Mouse (Mus musculus): ENCODE data around the gene Rnf130. TPM values are rescaled to one million over a fixed set of nuclear protein-coding genes. Genes with fewer than 3 reads are reported as not detected.

The Rnf130 gene
- polyA plus RNA-seq, 1 experiment from 2014 or later = 14.7 TPM

DNA sequence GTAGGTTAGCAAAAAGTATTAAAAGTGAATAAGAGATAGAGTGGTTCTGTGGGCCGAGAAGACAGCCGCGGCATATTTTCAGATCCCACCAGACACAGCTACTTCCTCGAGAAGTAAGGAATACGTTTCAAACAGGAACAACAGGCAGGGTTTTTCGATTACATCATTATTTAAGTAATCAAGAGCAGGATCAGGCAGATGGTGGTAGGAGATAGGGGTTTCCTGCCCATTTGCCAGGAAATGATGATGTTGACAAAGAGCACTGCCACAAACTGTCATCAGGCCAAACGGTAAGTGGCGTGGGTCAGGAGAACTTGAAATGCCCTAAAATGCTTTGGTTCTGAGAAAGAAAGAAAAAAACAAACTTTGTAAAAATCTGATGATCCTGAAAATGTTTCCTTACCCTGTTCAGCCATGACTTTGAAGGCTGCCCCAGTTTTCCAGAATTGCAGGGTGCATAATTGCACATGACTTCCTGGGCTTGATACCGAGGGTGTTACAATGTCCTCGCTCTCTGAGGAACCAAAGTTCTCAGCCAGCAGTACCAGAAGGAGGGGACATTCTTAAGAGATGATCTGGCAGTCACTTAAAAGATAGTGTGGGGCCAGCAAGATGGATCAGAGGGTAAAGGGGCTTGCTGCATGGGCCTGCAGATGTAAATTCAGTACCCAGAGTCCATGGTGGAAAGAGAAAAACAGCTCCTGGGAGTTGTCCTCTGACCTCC, 109.2 kb downstream of the Rnf130 start:
- no peak overlapping the region for H3K4me2 ChIP-seq (ENCODE audit: low read depth, low read length)
- no peaks in the 10 kb centered on the region for H3K27me3 ChIP-seq (replicated peaks; ENCODE audit: control insufficient read depth, insufficient read depth, low read length)
- peaks cover 2% of the 10 kb centered on the region; the same call in 1 of the 2 replicates for H3K36me3 ChIP-seq (ENCODE audit: control insufficient read depth, insufficient read depth, low read length)
- no peak overlapping the region; the same call in 1 of the 2 replicates for H3K27ac ChIP-seq (ENCODE audit: low read length)
- H3K9ac ChIP-seq (ENCODE audit: low read depth, low read length) = 0 out of 2 replicates have a peak overlapping the region, but pooled peaks have one; percentile 30
- WGBS = 59% methylated on average over 10 of the region's 10 CpGs
- no peak overlapping the region for H3K4me3 ChIP-seq (ENCODE audit: low read length)
- no peak for ATAC-seq
- no peaks in the 10 kb centered on the region for H3K9me3 ChIP-seq (ENCODE audit: control insufficient read depth, low read length)
- H3K4me1 ChIP-seq (ENCODE audit: control insufficient read depth, insufficient read depth, low read length) = peaks cover 16% of the 10 kb centered on the region

DNA sequence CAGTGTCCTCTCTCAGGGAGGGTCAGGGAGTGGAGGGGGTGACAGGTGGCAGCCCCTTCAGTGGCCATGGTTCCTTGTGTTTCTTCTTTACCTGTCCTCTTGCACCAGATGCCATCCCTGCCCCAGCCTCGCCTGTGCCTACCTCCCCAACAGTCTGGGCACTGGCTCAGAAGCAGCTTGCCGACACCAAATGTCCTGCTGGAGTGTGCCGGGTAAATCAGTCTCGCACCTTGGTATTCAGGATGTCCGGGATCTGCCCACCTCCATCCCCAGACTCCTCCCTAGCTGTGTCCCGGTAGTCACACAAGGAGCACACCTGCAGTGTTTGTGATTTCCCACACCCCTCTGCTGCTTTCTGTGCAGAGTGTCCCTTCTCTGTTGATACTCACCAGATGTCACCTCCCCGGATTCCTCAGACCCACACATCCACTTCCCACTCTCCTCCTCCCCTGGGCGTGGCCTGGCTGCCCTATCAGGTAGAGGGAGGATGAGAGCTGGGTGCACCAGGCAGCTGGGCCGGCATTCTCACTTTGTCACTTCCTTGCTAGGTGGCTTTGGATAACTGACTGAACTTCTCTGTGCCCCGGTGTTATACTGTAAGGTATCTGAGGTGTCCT, 113.2 kb downstream of the Rnf130 start:
- Histone ChIP-seq H3K36me3 (ENCODE audit: control insufficient read depth, insufficient read depth, low read length) (peaks cover 13% of the 10 kb centered on the region), H3K27me3 (replicated peaks; ENCODE audit: control insufficient read depth, insufficient read depth, low read length) (no peaks in the 10 kb centered on the region), H3K9ac (ENCODE audit: low read depth, low read length) (no peak overlapping the region), H3K4me1 (ENCODE audit: control insufficient read depth, insufficient read depth, low read length) (peaks cover 7% of the 10 kb centered on the region), H3K4me2 (ENCODE audit: low read depth, low read length) (no peak overlapping the region), H3K4me3 (ENCODE audit: low read length) (no peak overlapping the region), H3K27ac (ENCODE audit: low read length) (no peak overlapping the region), H3K9me3 (ENCODE audit: control insufficient read depth, low read length) (no peaks in the 10 kb centered on the region)
- peak; percentile 43; the same call in 1 of the 2 replicates for ATAC-seq
- 48% methylated on average over 10 of the region's 10 CpGs for WGBS

DNA sequence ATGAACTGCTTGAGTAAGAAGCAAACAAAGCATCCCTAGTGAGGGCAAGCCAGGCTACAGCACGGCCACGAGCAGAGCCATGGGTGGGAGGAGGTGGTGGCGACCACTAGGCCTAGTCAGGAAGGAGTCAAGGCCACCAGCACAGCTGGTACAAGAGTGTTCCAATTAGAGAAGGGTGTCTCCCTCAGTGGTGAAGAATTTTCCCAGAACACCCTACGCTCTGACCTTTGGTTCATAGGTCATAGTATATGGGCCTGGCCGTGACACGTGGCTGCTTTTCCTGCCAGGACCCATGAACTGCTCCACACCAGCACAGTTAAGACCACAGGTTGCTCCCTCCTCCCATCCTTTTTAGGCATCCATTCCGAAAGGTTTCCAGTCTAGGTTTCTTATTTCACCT, 114.4 kb downstream of the Rnf130 start:
- Histone ChIP-seq H3K27me3 (replicated peaks; ENCODE audit: control insufficient read depth, insufficient read depth, low read length) (no peaks in the 10 kb centered on the region), H3K9ac (ENCODE audit: low read depth, low read length) (no peak overlapping the region), H3K9me3 (ENCODE audit: control insufficient read depth, low read length) (no peaks in the 10 kb centered on the region), H3K4me1 (ENCODE audit: control insufficient read depth, insufficient read depth, low read length) (peaks cover 2% of the 10 kb centered on the region; the same call in 1 of the 2 replicates), H3K27ac (ENCODE audit: low read length) (no peak overlapping the region), H3K36me3 (ENCODE audit: control insufficient read depth, insufficient read depth, low read length) (peaks cover 13% of the 10 kb centered on the region), H3K4me3 (ENCODE audit: low read length) (no peak overlapping the region), H3K4me2 (ENCODE audit: low read depth, low read length) (no peak overlapping the region)
- WGBS = 69% methylated on average over 7 of the region's 7 CpGs
- ATAC-seq = peak; percentile 59

DNA sequence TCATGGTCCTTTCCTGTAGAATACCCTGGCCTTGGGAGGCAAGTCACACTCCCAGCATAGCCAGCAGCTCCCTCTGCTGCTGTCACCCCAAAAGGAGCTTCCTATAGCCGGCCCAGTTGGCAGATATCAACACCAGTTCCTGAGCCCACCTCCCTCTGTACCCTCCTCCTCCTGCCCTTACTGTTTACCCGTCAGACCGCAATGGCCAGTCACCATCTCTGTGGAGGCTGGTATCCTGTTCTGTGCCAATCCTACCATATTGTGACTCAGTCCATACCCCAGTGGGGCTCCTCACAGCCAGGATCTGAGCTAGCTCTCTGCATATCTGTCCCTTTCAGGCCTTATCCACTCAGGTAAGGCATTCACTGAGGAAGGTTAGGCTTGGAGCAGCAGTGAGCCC, 120.4 kb downstream of the Rnf130 start:
- 84% methylated on average over 3 of the region's 3 CpGs for WGBS
- Histone ChIP-seq H3K4me2 (ENCODE audit: low read depth, low read length) (no peak overlapping the region), H3K36me3 (ENCODE audit: control insufficient read depth, insufficient read depth, low read length) (peaks cover 42% of the 10 kb centered on the region), H3K4me3 (ENCODE audit: low read length) (no peak overlapping the region), H3K4me1 (ENCODE audit: control insufficient read depth, insufficient read depth, low read length) (no peaks in the 10 kb centered on the region), H3K27me3 (replicated peaks; ENCODE audit: control insufficient read depth, insufficient read depth, low read length) (no peaks in the 10 kb centered on the region), H3K9ac (ENCODE audit: low read depth, low read length) (no peak overlapping the region), H3K27ac (ENCODE audit: low read length) (no peak overlapping the region), H3K9me3 (ENCODE audit: control insufficient read depth, low read length) (no peaks in the 10 kb centered on the region)
- no peak for ATAC-seq

DNA sequence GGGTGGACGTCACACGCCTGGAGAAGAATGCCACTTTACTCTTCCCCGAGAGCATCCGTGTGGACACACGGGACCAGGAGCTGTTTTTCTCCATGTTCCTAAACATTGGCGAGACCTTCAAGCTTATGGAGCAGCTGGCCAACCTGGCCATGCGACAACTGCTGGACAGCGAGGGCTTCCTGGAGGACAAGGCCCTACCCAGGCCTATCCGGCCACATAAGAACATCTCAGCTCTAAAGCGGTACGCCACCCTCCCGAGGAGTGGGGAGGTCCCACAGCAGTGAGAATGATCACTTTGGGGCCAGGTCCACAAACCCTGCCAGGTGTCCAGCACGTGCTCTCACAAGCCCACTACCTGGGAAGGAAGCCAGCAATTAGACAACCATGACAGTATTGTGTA, 121.0 kb downstream of the Rnf130 start:
- Histone ChIP-seq H3K9ac (ENCODE audit: low read depth, low read length) (no peak overlapping the region), H3K27me3 (replicated peaks; ENCODE audit: control insufficient read depth, insufficient read depth, low read length) (no peaks in the 10 kb centered on the region), H3K4me3 (ENCODE audit: low read length) (no peak overlapping the region), H3K4me1 (ENCODE audit: control insufficient read depth, insufficient read depth, low read length) (no peaks in the 10 kb centered on the region), H3K36me3 (ENCODE audit: control insufficient read depth, insufficient read depth, low read length) (peaks cover 47% of the 10 kb centered on the region), H3K27ac (ENCODE audit: low read length) (no peak overlapping the region), H3K4me2 (ENCODE audit: low read depth, low read length) (no peak overlapping the region), H3K9me3 (ENCODE audit: control insufficient read depth, low read length) (no peaks in the 10 kb centered on the region)
- ATAC-seq = no peak
- 96% methylated on average over 13 of the region's 13 CpGs for WGBS

DNA sequence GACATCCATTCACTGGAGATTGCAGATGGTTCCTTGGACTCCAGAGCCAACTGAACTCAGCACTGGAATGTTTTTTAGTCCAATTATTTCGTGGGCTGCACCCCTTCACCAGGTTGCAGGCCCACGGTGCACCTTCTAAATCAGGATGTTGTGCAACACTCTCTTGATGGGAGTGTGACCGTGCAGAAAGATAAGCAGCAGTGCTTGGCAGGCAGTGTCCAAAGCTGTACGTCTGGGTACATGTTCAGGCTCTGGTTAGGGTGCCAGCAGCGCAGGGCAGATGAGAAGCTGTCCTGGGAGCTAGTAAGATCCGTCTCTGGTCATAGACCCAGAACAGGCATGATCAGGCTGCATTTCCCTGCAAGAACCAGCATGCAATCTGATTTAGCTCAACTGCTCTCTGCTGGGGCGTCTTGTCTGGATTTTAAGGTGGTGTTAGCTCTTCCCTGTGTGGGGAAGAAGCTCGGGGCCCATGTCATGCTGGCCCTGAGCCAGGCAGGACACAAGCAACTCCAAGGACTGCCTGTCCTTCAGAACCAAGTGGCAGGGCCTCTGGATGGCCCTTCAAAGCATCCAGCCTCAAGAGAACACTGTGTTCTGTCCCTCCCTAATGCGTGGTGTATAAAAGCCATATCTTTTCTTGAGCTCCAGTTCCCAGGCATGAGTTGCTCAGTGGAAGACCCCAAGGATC, 122.3 kb downstream of the Rnf130 start:
- no peak overlapping the region for H3K27ac ChIP-seq (ENCODE audit: low read length)
- ATAC-seq = no peak
- H3K4me2 ChIP-seq (ENCODE audit: low read depth, low read length) = no peak overlapping the region
- H3K36me3 ChIP-seq (ENCODE audit: control insufficient read depth, insufficient read depth, low read length) = peaks cover 47% of the 10 kb centered on the region
- 83% methylated on average over 9 of the region's 9 CpGs for WGBS
- no peaks in the 10 kb centered on the region for H3K27me3 ChIP-seq (replicated peaks; ENCODE audit: control insufficient read depth, insufficient read depth, low read length)
- no peak overlapping the region for H3K9ac ChIP-seq (ENCODE audit: low read depth, low read length)
- no peaks in the 10 kb centered on the region for H3K9me3 ChIP-seq (ENCODE audit: control insufficient read depth, low read length)
- H3K4me3 ChIP-seq (ENCODE audit: low read length) = no peak overlapping the region
- no peaks in the 10 kb centered on the region for H3K4me1 ChIP-seq (ENCODE audit: control insufficient read depth, insufficient read depth, low read length)

DNA sequence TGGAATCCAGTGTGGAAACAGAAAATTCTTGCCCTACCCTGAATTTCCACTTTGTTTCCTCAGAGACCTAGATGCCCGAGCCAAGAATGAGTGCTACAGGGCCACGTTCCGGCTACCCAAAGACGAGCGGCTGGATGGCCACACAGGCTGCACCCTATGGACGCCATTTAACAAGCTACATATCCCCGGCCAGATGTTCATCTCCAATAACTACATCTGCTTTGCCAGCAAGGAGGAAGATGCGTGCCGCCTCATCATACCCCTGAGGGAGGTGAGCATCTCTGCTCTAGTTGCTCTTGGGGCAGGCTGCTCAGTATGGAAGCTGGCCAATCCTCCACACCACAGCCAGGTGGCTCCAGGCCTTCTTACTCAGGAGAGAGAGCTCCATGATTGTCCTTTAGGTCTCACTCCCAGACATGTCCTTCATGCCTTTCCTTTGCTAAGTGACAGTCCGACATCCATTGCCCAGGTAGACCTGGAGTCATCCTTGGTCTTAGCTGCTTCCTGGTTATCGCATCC, 122.9 kb downstream of the Rnf130 start:
- Histone ChIP-seq H3K27ac (ENCODE audit: low read length) (no peak overlapping the region), H3K36me3 (ENCODE audit: control insufficient read depth, insufficient read depth, low read length) (peaks cover 40% of the 10 kb centered on the region), H3K4me1 (ENCODE audit: control insufficient read depth, insufficient read depth, low read length) (no peaks in the 10 kb centered on the region), H3K4me2 (ENCODE audit: low read depth, low read length) (no peak overlapping the region), H3K4me3 (ENCODE audit: low read length) (no peak overlapping the region), H3K9ac (ENCODE audit: low read depth, low read length) (no peak overlapping the region), H3K9me3 (ENCODE audit: control insufficient read depth, low read length) (no peaks in the 10 kb centered on the region), H3K27me3 (replicated peaks; ENCODE audit: control insufficient read depth, insufficient read depth, low read length) (no peaks in the 10 kb centered on the region)
- WGBS = 94% methylated on average over 11 of the region's 11 CpGs
- no peak for ATAC-seq

DNA sequence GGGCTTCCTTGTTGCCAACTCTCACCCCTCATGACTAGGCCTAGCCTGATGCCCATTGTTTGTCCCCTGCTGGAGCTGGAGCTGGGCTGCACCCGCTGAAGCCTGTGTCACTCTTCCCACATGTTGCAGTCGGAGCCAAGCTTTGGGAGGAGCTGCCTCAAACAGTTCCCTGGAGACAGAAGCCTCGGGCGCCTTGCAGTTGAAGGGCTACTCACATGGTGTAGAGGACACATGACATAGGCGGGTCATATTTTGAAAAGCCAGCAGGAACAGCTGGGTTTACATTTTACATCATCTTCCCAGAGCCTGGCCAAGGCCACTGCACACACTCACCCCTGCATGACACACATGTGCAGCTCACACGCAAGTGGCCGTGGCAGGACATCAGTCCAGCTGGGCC, 124.1 kb downstream of the Rnf130 start:
- Histone ChIP-seq H3K9ac (ENCODE audit: low read depth, low read length) (no peak overlapping the region), H3K4me2 (ENCODE audit: low read depth, low read length) (no peak overlapping the region), H3K27ac (ENCODE audit: low read length) (no peak overlapping the region), H3K36me3 (ENCODE audit: control insufficient read depth, insufficient read depth, low read length) (peaks cover 39% of the 10 kb centered on the region), H3K27me3 (replicated peaks; ENCODE audit: control insufficient read depth, insufficient read depth, low read length) (no peaks in the 10 kb centered on the region), H3K9me3 (ENCODE audit: control insufficient read depth, low read length) (no peaks in the 10 kb centered on the region), H3K4me1 (ENCODE audit: control insufficient read depth, insufficient read depth, low read length) (no peaks in the 10 kb centered on the region), H3K4me3 (ENCODE audit: low read length) (no peak overlapping the region)
- 87% methylated on average over 7 of the region's 7 CpGs for WGBS
- ATAC-seq = no peak

DNA sequence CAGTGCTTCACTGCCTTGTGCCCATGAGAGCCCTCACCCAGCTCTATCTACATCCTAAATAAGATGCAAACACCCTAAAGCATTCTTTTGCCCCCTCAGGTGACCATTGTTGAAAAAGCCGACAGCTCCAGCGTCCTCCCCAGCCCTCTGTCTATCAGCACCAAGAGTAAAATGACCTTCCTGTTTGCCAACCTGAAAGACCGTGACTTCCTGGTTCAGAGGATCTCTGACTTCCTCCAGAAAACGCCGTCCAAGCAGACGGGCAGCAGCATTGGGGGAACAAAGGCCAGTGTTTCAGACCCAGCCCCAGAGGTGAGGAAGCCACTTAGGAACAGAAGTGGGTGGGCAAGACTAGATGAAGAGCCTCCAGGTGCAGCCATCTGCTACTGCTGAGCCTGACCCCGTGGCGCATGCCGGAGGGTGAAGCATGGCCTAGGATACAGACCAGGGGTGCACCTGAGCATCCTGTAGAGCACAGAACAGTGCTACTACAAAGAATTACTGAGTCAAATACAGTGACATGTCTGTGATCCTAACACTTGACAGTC, 124.5 kb downstream of the Rnf130 start:
- Histone ChIP-seq H3K4me1 (ENCODE audit: control insufficient read depth, insufficient read depth, low read length) (no peaks in the 10 kb centered on the region), H3K36me3 (ENCODE audit: control insufficient read depth, insufficient read depth, low read length) (peaks cover 39% of the 10 kb centered on the region), H3K9ac (ENCODE audit: low read depth, low read length) (no peak overlapping the region), H3K27ac (ENCODE audit: low read length) (no peak overlapping the region), H3K9me3 (ENCODE audit: control insufficient read depth, low read length) (no peaks in the 10 kb centered on the region), H3K27me3 (replicated peaks; ENCODE audit: control insufficient read depth, insufficient read depth, low read length) (no peaks in the 10 kb centered on the region), H3K4me3 (ENCODE audit: low read length) (no peak overlapping the region), H3K4me2 (ENCODE audit: low read depth, low read length) (no peak overlapping the region)
- WGBS = 86% methylated on average over 9 of the region's 9 CpGs
- ATAC-seq = no peak
